Mouse (Mus musculus) lung, embryonic 14.5 days (tissue): ENCODE data around the gene Gm49425. TPM values are rescaled to one million over a fixed set of nuclear protein-coding genes. Genes with fewer than 3 reads are reported as not detected.

Source experiments
- ATAC-seq: fragments of 200-750 bp; cut with Nextera tagmentation; 2 replicates; pipeline ENCODE4 v1.8.0; 2017; ENCODE audit warnings: mild to moderate bottlenecking, moderate TSS enrichment, moderate library complexity; ENCODE audit not compliant: insufficient read depth
- DNase-seq: peaks from one replicate; pipeline ENCODE4 v3.0.0-alpha.2; 2015
- H3K27ac ChIP-seq: fragments of 300-500 bp; sonication (generic); 2 replicates; pipeline ENCODE4 v1.5.1; 2014; ENCODE audit warnings: low read depth, mild to moderate bottlenecking, moderate library complexity
- H3K27me3 ChIP-seq: fragments of 300-500 bp; sonication (generic); 2 replicates; pipeline ENCODE4 v1.6.1; 2014; ENCODE audit warnings: low read length, control low read depth; ENCODE audit not compliant: insufficient read depth
- H3K36me3 ChIP-seq: fragments of 300-500 bp; sonication (generic); 2 replicates; pipeline ENCODE4 v1.6.1; 2014; ENCODE audit warnings: control low read depth; ENCODE audit not compliant: insufficient read depth
- H3K4me1 ChIP-seq: fragments of 300-500 bp; sonication (generic); 2 replicates; pipeline ENCODE4 v1.6.1; 2014; ENCODE audit warnings: antibody characterized with exemption, control low read depth; ENCODE audit not compliant: insufficient read depth
- H3K4me2 ChIP-seq: fragments of 300-500 bp; sonication (generic); 2 replicates; pipeline ENCODE4 v1.6.1; 2014; ENCODE audit warnings: mild to moderate bottlenecking
- H3K4me3 ChIP-seq: fragments of 300-500 bp; sonication (generic); 2 replicates; pipeline ENCODE4 v1.5.1; 2014; ENCODE audit warnings: low read depth, low read length
- H3K9ac ChIP-seq: fragments of 300-500 bp; sonication (generic); 2 replicates; pipeline ENCODE4 v1.6.1; 2014
- H3K9me3 ChIP-seq: fragments of 300-500 bp; sonication (generic); 2 replicates; pipeline ENCODE4 v1.6.1; 2016; ENCODE audit warnings: low read depth, low read length, control low read depth
- CTCF ChIP-seq: IDR thresholded peaks from 2 replicates; pipeline ENCODE4 v1.5.1; 2016; ENCODE audit warnings: antibody characterized with exemption, low read depth
- WGBS: fragments of 180-500 bp; shearing (Covaris S2); extraction: QIAGEN DNeasy Blood & Tissue Kit; methylation state at CpG from one replicate; pipeline ENCODE4 v1.1.7; 2014; 5-methylcytosine and 5-hydroxymethylcytosine counted together
- microRNA-seq: library from miRNA; unstranded; fragments of <30 nt; microRNA quantifications from one replicate; pipeline ENCODE4, GENCODE M21; 2016; ENCODE audit warnings: borderline number of aligned reads
- polyA plus RNA-seq: library from polyadenylated mRNA; unstranded; fragments of >200 nt; fragmentation: Nextera tagmentation; extraction: Ambion mirVana; gene quantifications from 2 replicates; pipeline ENCODE4 v1.2.1, GENCODE M21; 2014

The Gm49425 gene
- polyA plus RNA-seq, 1 experiment from 2014 or later, result not detected

- Histone ChIP-seq H3K27me3 (no peaks in the 10 kb centered on the region), H3K36me3 (no peaks in the 10 kb centered on the region), H3K4me2 (no peak within 1 kb of the TSS), H3K9ac (no peak within 1 kb of the TSS), H3K9me3 (no peaks in the 10 kb centered on the region), H3K4me3 (no peak within 1 kb of the TSS), H3K4me1 (no peaks in the 10 kb centered on the region), H3K27ac (no peak within 1 kb of the TSS)
- TF ChIP-seq CTCF, result no peak
- WGBS, result 19% methylated on average over 10 of the region's 10 CpGs
- no peak for ATAC-seq
- peak; percentile 84 for DNase-seq
These were observed 44.0 kb downstream of the Gm49425 start, which contains the start of gene Krt86 for GRCm38 (mm10) chr15:101472952-101473528. TSS of gene Krt86 (plus strand) at chr15:101473478.

- Histone ChIP-seq H3K4me1 (no peaks in the 10 kb centered on the region), H3K9ac (no peak overlapping the region), H3K27ac (no peak overlapping the region), H3K36me3 (no peaks in the 10 kb centered on the region), H3K27me3 (no peaks in the 10 kb centered on the region), H3K9me3 (no peaks in the 10 kb centered on the region), H3K4me2 (no peak overlapping the region), H3K4me3 (no peak overlapping the region)
- no peak for TF ChIP-seq CTCF
- ATAC-seq (no peak), DNase-seq (no peak)
- WGBS, result 76% methylated on average over 4 of the region's 4 CpGs
These were observed 48.0 kb downstream of the Gm49425 start for GRCm38 (mm10) chr15:101469093-101469492.

Small RNA genes within 50 kb of the gene (microRNA-seq; reads per million reads assigned to microRNA genes)
- not detected for gene Gm44393

Other genes with a start within 250 kb of the Gm49425 start
- gene Atg101, start 233.0 kb downstream of the Gm49425 start, polyA plus RNA-seq, result 59.1 and 64.7 TPM in 2 replicates
- gene 6030408B16Rik, start 224.0 kb downstream of the Gm49425 start, polyA plus RNA-seq, result 41.0 and 41.4 TPM in 2 replicates
- gene Krt80, start 147.1 kb downstream of the Gm49425 start, polyA plus RNA-seq, result 1.5 and 2.2 TPM in 2 replicates
- gene Krt7, start 106.2 kb downstream of the Gm49425 start, polyA plus RNA-seq, result 108 and 114 TPM in 2 replicates
- gene Krt87, start 78.5 kb downstream of the Gm49425 start, polyA plus RNA-seq, result 0.20 and 0.22 TPM in 2 replicates
- 0.22 TPM in 1 of 2 replicates, not detected in the other for gene Krt88, start 69.5 kb downstream of the Gm49425 start, polyA plus RNA-seq
- gene Krt81, start 53.5 kb downstream of the Gm49425 start, polyA plus RNA-seq, result not detected in 2 replicates
- not detected in 2 replicates for gene Krt86, start 43.8 kb downstream of the Gm49425 start, polyA plus RNA-seq
- gene Krt83, start 25.7 kb downstream of the Gm49425 start, polyA plus RNA-seq, result 0.13 TPM in 1 of 2 replicates, not detected in the other
- not detected in 2 replicates for gene Krt84, start 15.6 kb upstream of the Gm49425 start, polyA plus RNA-seq
- gene Krt82, start 33.4 kb upstream of the Gm49425 start, polyA plus RNA-seq, result not detected in 2 replicates
- gene Krt90, start 45.7 kb upstream of the Gm49425 start, polyA plus RNA-seq, result 0.07 TPM in 1 of 2 replicates, not detected in the other
- gene Krt75, start 56.6 kb upstream of the Gm49425 start, polyA plus RNA-seq, result not detected in 2 replicates
- gene Gm5414, start 110.9 kb upstream of the Gm49425 start, polyA plus RNA-seq, result not detected in 2 replicates
- gene Gm5478, start 130.1 kb upstream of the Gm49425 start, polyA plus RNA-seq, result not detected in 2 replicates
- gene Krt6b, start 163.0 kb upstream of the Gm49425 start, polyA plus RNA-seq, result not detected in 2 replicates
- gene Krt6a, start 177.0 kb upstream of the Gm49425 start, polyA plus RNA-seq, result not detected in 2 replicates
- gene Krt5, start 195.6 kb upstream of the Gm49425 start, polyA plus RNA-seq, result not detected in 2 replicates
- gene Krt71, start 225.8 kb upstream of the Gm49425 start, polyA plus RNA-seq, result not detected in 2 replicates